Mouse (Mus musculus) cerebellum, adult 2 months (tissue): ENCODE results near the gene Ggt1.

Source experiments
- CTCF ChIP-seq: fragments of 200-500 bp; IDR thresholded peaks from 2 replicates; pipeline ENCODE4 v1.5.1; 2011; ENCODE audit warnings: low read depth, mild to moderate bottlenecking, control low read depth, low read length, moderate library complexity, borderline replicate concordance; ENCODE audit not compliant: insufficient read depth
- POLR2A ChIP-seq: fragments of 200-500 bp; IDR thresholded peaks from 2 replicates; pipeline ENCODE4 v1.6.1; 2011; ENCODE audit warnings: low read length, control low read depth, borderline replicate concordance; ENCODE audit not compliant: insufficient read depth

DNA sequence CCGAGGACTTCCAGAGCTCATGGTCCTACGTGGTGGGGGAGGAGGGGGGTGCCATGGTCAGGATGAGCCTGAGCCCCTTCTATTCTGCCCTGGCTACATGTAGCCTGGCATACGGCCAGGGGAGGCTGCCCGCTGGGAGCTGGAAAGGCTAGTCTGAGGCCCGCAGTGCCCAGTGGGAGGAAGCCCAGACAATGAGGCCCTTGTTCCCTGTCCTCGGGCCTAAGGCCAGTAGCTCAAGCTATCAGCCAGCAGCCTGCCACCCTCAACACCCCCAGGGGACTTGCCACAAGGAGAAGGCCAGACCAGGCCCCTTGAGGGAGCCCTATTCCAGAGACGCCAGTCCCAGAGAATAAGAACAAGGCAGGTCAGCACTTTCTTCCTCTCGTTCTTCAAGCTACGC lies 5.4 kb upstream of the Ggt1 start:
- TF ChIP-seq CTCF (no peak), POLR2A (no peak)
